Mouse (Mus musculus) retina, postnatal 7 days (tissue): ENCODE data around the gene Ptprm.
"Not testable (repeated sequence)": the region's sequence is repeated elsewhere in the genome, so short reads cannot be mapped to it uniquely, and the experiment has no call there.

Experiments used
- DNase-seq: peaks from one replicate; pipeline ENCODE4 v3.0.0-alpha.2; 2012; ENCODE audit warnings: low read depth, low spot score

Gene Ptprm

GRCm38 (mm10) chr17:66879151-66879550 is 475.1 kb downstream of the Ptprm start:
- no peak for DNase-seq

DNA sequence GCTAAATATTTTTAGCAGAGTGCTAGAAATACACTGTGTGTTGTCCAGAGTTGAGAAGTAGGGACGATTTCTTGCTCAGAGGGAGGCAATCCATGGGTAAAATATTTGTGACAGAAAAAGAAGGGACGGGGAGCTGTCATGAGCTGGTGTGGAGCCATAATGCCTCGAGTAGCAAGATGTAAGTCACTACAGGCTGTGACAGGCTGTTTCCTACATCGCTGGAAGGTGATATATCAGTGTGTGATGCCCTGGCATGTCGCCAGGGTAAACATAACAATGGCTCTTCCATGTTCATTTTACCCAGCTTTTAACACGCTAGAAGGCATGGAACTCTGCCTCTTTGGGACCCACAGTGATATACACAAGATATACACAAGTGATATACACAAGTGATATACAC is 476.7 kb downstream of the Ptprm start:
- no peak for DNase-seq

- peak; percentile 24 for DNase-seq
These were observed 479.4 kb downstream of the Ptprm start for GRCm38 (mm10) chr17:66874810-66875209.

GRCm38 (mm10) chr17:66871396-66871795 is 482.9 kb downstream of the Ptprm start:
- DNase-seq: no peak

DNA sequence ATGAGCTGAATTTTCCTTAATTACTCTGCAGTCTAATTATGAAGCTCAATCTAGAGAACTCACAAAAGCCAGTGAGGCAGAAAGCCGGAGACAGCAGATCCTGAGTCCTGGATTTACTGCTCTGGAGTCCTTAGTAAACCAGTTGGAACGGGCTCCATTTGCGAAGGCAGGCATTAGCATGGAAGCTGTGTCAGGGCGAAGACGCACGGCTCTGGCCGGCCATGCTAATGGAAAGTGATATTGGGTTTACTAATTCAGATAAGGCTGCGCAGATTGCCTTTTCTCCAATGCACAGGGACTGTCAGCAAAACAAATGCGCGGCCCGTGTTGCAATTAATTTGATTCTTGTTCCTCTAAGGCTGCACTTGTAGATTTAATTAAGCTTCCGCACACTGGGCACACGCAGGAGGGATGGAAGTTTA is 484.7 kb downstream of the Ptprm start:
- peak; percentile 37 for DNase-seq

DNA sequence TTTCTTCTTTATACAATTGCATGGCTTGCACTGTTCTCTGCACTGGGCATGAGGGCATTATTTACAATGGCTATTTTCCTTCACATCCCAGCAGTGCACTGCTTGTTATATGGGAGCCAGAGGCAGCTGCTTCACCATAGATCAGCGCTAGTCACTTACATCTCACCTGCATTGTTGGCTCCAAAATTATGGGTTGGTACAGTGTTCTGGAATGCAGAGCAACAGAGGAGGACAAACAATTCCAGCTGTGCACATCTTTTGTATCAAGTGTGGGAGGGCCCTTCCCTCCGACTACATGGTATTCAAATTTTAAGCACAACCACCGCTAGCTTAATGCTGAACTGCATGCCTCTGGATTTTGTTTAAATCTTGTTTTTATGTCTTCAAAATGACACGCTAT is 489.8 kb downstream of the Ptprm start:
- no peak for DNase-seq

DNA sequence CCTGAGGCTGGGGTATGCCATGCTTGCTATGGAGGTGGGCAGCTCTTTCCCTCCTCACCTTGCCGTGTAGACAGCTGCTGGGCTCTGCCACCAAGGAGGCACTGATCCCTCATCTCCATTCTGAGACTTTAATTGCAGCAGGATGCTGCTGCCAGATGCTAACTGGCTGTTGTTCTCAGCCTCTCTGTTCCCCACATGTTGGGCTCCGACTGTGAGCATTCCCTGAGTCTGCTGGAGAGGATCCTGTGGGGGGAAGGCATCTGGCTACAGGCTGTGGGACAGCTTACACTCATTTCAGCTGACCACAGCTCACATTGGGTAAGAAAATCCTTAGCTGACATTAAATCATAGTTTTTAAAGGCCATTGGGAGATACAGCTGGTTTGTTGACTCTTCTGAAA is 492.7 kb downstream of the Ptprm start:
- DNase-seq: no peak

DNA sequence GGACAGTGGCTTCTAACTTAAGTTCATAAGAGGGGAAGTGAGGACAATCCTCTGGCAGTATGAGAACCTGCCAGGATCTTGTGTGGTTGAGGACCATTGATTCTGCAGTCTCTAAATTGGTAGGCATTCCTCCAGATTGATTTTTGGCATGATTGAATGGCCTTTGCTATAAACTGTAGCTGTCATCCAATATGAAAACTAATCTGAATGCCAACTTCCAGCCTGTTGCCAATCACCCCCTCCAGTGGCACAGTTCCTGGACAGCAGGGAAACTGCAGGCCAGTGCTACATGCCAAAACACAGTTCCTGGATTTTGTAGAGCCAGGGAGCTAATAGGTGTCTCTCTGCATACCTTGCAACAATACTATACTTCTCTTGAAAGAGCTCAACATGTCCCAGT is 495.5 kb downstream of the Ptprm start:
- no peak for DNase-seq

GRCm38 (mm10) chr17:66852496-66852895 is 501.8 kb downstream of the Ptprm start:
- DNase-seq: no peak

GRCm38 (mm10) chr17:66847011-66847410 is 507.2 kb downstream of the Ptprm start:
- DNase-seq: not testable (repeated sequence)

DNA sequence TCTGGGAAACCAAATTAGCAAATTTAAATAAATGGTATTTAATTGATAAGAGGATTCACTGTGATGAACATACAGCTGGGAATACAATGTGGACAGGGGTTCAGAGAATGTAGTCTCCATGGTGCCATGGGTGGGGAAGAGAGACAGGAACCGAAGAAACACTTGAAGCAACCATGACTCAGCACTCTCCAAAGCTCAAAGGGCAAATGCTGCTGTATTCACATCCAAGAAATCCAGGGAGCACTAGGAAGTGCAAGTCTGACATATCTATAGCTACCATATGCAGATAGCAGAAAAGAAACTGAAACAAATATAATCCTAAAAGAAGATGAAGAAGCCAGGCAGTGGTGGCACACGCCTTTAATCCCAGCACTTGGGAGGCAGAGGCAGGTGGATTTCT is 531.9 kb downstream of the Ptprm start:
- DNase-seq: no peak

DNA sequence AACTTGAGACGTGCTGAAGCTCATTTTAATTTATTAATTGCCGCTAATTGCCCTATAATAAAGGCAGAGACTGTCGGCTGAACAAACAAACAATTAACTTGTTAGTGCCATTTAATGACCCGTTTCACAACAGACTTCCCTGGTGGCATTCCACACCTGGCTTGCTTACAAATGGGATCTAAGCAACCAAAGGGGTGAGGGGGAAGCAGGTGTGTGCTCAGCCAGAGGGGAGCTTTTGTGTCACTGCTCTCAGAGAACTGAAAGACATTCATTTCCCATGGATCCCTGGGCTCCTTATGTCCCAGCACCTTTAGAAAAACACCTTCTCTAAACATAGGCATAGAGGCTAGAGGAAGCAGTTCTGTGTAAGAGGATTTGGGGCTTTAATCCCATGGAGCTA is 536.9 kb downstream of the Ptprm start:
- no peak for DNase-seq

GRCm38 (mm10) chr17:66815921-66816320 is 538.3 kb downstream of the Ptprm start:
- no peak for DNase-seq

- DNase-seq: no peak
These were observed 540.5 kb downstream of the Ptprm start for GRCm38 (mm10) chr17:66813786-66814185.

DNA sequence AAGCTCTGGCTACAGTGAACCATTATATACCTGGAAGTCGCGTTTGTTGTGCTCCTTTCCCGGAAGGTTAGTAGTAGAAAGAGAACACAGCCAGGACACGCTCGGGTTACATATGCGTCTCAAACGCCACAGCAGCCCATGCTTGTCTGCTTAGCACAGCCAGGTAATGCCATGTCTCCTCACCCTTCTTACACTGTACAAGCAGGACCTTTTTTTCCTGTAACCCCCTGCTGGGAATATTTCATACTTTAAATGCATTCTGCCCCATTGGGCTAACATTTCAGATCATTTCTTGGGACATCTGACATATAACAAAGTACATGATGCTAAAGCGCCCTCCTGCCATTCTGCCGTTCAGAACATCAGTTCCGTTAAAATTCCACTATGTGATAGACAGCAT is 540.9 kb downstream of the Ptprm start:
- DNase-seq: no peak

- DNase-seq: no peak
These were observed 544.5 kb downstream of the Ptprm start for GRCm38 (mm10) chr17:66809786-66810185.

- no peak for DNase-seq
These were observed 546.1 kb downstream of the Ptprm start for GRCm38 (mm10) chr17:66808186-66808585.

GRCm38 (mm10) chr17:66801831-66802687 is 552.2 kb downstream of the Ptprm start:
- no peak for DNase-seq

- DNase-seq: no peak
These were observed 554.0 kb downstream of the Ptprm start for GRCm38 (mm10) chr17:66800231-66800630.

GRCm38 (mm10) chr17:66786166-66786565 is 568.1 kb downstream of the Ptprm start:
- DNase-seq: no peak

DNA sequence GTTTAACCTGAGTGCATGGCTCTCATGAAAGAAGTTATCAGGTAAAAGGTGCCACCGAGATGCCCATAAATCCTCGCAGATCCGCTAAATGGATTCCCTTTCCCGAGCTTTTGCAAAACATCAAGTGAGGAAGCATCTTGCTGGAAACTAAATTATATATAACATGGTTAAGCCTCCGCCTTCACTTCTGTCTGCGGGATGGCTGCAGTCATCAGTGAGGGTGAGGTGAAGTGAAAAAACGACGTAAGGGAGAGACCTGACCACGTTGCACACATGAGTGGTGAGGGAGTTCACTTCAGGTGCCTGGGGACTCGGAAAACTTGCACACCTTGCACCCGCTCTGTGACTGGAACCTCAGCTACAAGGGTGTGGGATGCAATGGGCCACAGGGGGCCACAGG is 568.7 kb downstream of the Ptprm start:
- DNase-seq: no peak

DNA sequence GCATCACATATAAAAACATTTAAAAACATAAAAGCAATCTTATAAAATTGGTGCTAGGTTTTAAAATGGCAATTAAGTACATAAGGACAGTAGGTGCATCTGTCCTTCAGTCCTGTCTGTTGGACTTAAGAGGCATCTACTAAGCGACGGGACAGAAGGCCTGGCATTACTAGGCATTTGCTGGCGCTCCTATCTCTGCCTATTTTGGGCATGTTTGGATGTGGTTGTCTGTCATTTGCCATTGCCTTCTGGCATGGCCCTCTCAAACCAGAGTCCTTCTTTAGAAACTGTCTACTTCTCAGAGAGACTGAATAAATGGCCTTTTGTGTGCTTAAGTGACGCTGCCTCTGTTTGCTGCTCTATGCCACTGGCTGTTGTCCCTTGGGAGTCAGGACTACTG is 570.7 kb downstream of the Ptprm start:
- no peak for DNase-seq

GRCm38 (mm10) chr17:66783075-66783492 is 571.2 kb downstream of the Ptprm start:
- DNase-seq: no peak

- DNase-seq: no peak
These were observed 572.3 kb downstream of the Ptprm start for GRCm38 (mm10) chr17:66781910-66782309.
